ENCODE assay signal across 10 mouse cellular contexts in the genomic region with DNA sequence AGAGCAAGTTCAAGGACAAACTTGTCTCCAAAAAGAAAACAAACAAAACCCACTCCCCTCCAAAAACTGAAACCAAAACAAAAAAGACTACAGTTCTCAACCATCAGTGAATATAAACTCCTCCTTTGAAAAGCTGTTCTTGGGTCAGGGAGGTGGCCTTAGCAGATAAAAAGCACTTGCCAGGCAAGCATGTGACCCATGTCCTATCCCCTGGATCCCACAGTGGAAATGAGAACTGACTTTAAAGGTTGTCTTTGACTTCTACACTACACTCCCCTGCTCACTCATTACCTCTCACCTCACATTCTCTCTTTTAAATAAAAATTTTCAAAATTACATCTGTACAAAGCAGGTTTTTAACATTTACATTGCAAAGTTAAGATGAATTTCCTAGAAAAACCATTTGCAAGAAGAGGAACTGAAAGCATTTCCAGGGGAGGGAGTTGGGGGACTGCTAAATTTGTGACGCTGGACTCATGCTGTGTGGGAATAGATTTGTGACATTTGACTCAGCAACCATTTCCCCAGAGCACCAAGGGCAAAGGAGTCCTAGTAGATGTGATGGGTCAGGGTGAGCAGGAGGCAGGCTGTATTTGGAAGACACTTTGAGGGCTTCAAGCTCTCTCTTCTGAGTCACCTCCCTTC. TPM values are rescaled to one million over a fixed set of nuclear protein-coding genes. Genes with fewer than 3 reads are reported as not detected.
DNase-seq lines count a peak whose midpoint lies in the region; ATAC-seq and TF ChIP-seq lines count a peak whose summit lies in the region.
"Had no signal": no experiment of that assay in that cellular context is flagged by ENCODE, and none has a peak within 500 bp of the region (broad histone marks: within the 10 kb centered on the region; RNA-seq: fewer than 3 reads in every experiment).

No protein-coding gene starts in this region.

- peaks cover 13% of the 10 kb centered on the region; the same call in 1 of the 2 replicates for H3K4me1 ChIP-seq in forebrain, postnatal 0 days (ENCODE audit: insufficient read depth)
- peaks cover 11% of the 10 kb centered on the region for H3K4me1 ChIP-seq in forebrain, embryonic 16.5 days (replicated peaks; ENCODE audit: control insufficient read depth, insufficient read depth, low read length)
- H3K4me1 ChIP-seq in midbrain, embryonic 15.5 days, result peaks cover 20% of the 10 kb centered on the region
- H3K4me1 ChIP-seq in midbrain, embryonic 10.5 days, result peaks cover 29% of the 10 kb centered on the region
- peaks cover 18% of the 10 kb centered on the region for H3K4me1 ChIP-seq in embryonic facial prominence, embryonic 14.5 days (ENCODE audit: control insufficient read depth, insufficient read depth, low read length)
- H3K4me1 ChIP-seq in stomach, postnatal 0 days (replicated peaks; ENCODE audit: control insufficient read depth, insufficient read depth), result peaks cover 7% of the 10 kb centered on the region; the same call in 1 of the 2 replicates

- no peak for ATAC-seq in forebrain, postnatal 0 days
- no peak for ATAC-seq in forebrain, embryonic 16.5 days
- no peak for ATAC-seq in midbrain, embryonic 15.5 days (replicated peaks)
- no peak for ATAC-seq in embryonic facial prominence, embryonic 14.5 days (ENCODE audit: low read depth)
- ATAC-seq in stomach, postnatal 0 days (ENCODE audit: low FRiP score, low TSS enrichment), result no peak
- ATAC-seq: forebrain, embryonic 13.5 days had no signal

- H3K36me3 ChIP-seq in forebrain, postnatal 0 days (ENCODE audit: insufficient read depth), result no peaks in the 10 kb centered on the region
- no peaks in the 10 kb centered on the region for H3K36me3 ChIP-seq in forebrain, embryonic 16.5 days (ENCODE audit: control insufficient read depth, insufficient read depth)
- H3K36me3 ChIP-seq in midbrain, embryonic 15.5 days (replicated peaks), result no peaks in the 10 kb centered on the region
- H3K36me3 ChIP-seq in midbrain, embryonic 10.5 days, result no peaks in the 10 kb centered on the region
- H3K36me3 ChIP-seq in embryonic facial prominence, embryonic 14.5 days (ENCODE audit: control insufficient read depth, insufficient read depth, low read length), result no peaks in the 10 kb centered on the region
- H3K36me3 ChIP-seq in stomach, postnatal 0 days (ENCODE audit: control insufficient read depth, insufficient read depth, low read length), result no peaks in the 10 kb centered on the region

- no peaks in the 10 kb centered on the region for H3K27me3 ChIP-seq in forebrain, postnatal 0 days (ENCODE audit: insufficient read depth, low read length)
- H3K27me3 ChIP-seq in forebrain, embryonic 16.5 days (replicated peaks; ENCODE audit: control insufficient read depth, insufficient read depth, low read length), result no peaks in the 10 kb centered on the region
- no peaks in the 10 kb centered on the region for H3K27me3 ChIP-seq in midbrain, embryonic 15.5 days (replicated peaks)
- H3K27me3 ChIP-seq in midbrain, embryonic 10.5 days (ENCODE audit: low read depth, poor library complexity, severe bottlenecking), result no peaks in the 10 kb centered on the region
- H3K27me3 ChIP-seq in embryonic facial prominence, embryonic 14.5 days (replicated peaks; ENCODE audit: control insufficient read depth, insufficient read depth, low read length), result no peaks in the 10 kb centered on the region
- no peaks in the 10 kb centered on the region for H3K27me3 ChIP-seq in stomach, postnatal 0 days (ENCODE audit: control insufficient read depth, insufficient read depth, low read length)
- H3K27me3 ChIP-seq: forebrain, embryonic 13.5 days had no signal

- DNase-seq in forebrain, postnatal 0 days, result no peak
- DNase-seq in midbrain, embryonic 10.5 days (ENCODE audit: low spot score), result no peak
- no peak for DNase-seq in embryonic facial prominence, embryonic 14.5 days (ENCODE audit: low spot score)
- DNase-seq in stomach, postnatal 0 days (ENCODE audit: low spot score), result no peak
- DNase-seq in left cerebral cortex, postnatal 36 days (ENCODE audit: low spot score in 2 of 2), result no peak
- DNase-seq in layer of hippocampus, adult 9-10 months (ENCODE audit: low spot score), result no peak
- DNase-seq: right cerebral cortex, adult 18-20 months had no signal

- no peak for TF ChIP-seq CTCF in forebrain, postnatal 0 days (IDR thresholded peaks at IDR 0.05; ENCODE audit: low read depth)
- no peak for TF ChIP-seq CTCF in stomach, postnatal 0 days (IDR thresholded peaks at IDR 0.05; ENCODE audit: low read depth)

- no peaks in the 10 kb centered on the region for H3K9me3 ChIP-seq in forebrain, postnatal 0 days (ENCODE audit: low read length)
- no peaks in the 10 kb centered on the region for H3K9me3 ChIP-seq in forebrain, embryonic 16.5 days (ENCODE audit: control insufficient read depth, low read length)
- H3K9me3 ChIP-seq in midbrain, embryonic 15.5 days, result no peaks in the 10 kb centered on the region
- H3K9me3 ChIP-seq in midbrain, embryonic 10.5 days (replicated peaks), result no peaks in the 10 kb centered on the region
- H3K9me3 ChIP-seq in embryonic facial prominence, embryonic 14.5 days (ENCODE audit: control insufficient read depth, low read length), result no peaks in the 10 kb centered on the region
- H3K9me3 ChIP-seq in stomach, postnatal 0 days (ENCODE audit: control insufficient read depth, low read length), result no peaks in the 10 kb centered on the region
- H3K9me3 ChIP-seq: forebrain, embryonic 13.5 days had no signal

- TF ChIP-seq EP300 in stomach, postnatal 0 days (optimal IDR thresholded peaks at IDR 0.05), result no peak

- 0 out of 2 replicates have a peak overlapping the region, but pooled peaks have one; percentile 0 for H3K9ac ChIP-seq in forebrain, postnatal 0 days
- H3K9ac ChIP-seq in forebrain, embryonic 16.5 days (replicated peaks; ENCODE audit: low read depth, low read length), result no peak overlapping the region
- no peak overlapping the region for H3K9ac ChIP-seq in midbrain, embryonic 15.5 days
- no peak overlapping the region for H3K9ac ChIP-seq in embryonic facial prominence, embryonic 14.5 days (ENCODE audit: low read depth, low read length)
- H3K9ac ChIP-seq in stomach, postnatal 0 days (ENCODE audit: low read length), result no peak overlapping the region
- H3K9ac ChIP-seq: forebrain, embryonic 13.5 days had no signal

- no peak overlapping the region for H3K27ac ChIP-seq in forebrain, postnatal 0 days (ENCODE audit: low read depth, low read length)
- H3K27ac ChIP-seq in forebrain, embryonic 16.5 days (ENCODE audit: low read length), result no peak overlapping the region
- H3K27ac ChIP-seq in midbrain, embryonic 15.5 days, result peak overlapping the region; percentile 56; the same call in 1 of the 2 replicates
- H3K27ac ChIP-seq in midbrain, embryonic 10.5 days (replicated peaks), result no peak overlapping the region; the same call in 1 of the 2 replicates
- 0 out of 2 replicates have a peak overlapping the region, but pooled peaks have one; percentile 76 for H3K27ac ChIP-seq in embryonic facial prominence, embryonic 14.5 days (replicated peaks; ENCODE audit: low read depth, low read length)
- H3K27ac ChIP-seq in stomach, postnatal 0 days (replicated peaks), result no peak overlapping the region

- intact Hi-C loops in left cerebral cortex, postnatal 36 days (cut with DNase I), result loop anchor here (5.0 kb wide), 2 partner anchors 39 to 46 kb away; no protein-coding TSS in a partner anchor

- H3K4me2 ChIP-seq in forebrain, postnatal 0 days (ENCODE audit: low read depth), result no peak overlapping the region
- no peak overlapping the region for H3K4me2 ChIP-seq in forebrain, embryonic 16.5 days (ENCODE audit: low read length)
- no peak overlapping the region for H3K4me2 ChIP-seq in midbrain, embryonic 15.5 days
- no peak overlapping the region for H3K4me2 ChIP-seq in embryonic facial prominence, embryonic 14.5 days (ENCODE audit: low read depth, low read length)
- H3K4me2 ChIP-seq in stomach, postnatal 0 days (replicated peaks; ENCODE audit: low read depth), result no peak overlapping the region
- H3K4me2 ChIP-seq: forebrain, embryonic 13.5 days had no signal

- WGBS in forebrain, postnatal 0 days, result 54% methylated on average over 1 of the region's 1 CpGs
- 71% methylated on average over 1 of the region's 1 CpGs for WGBS in forebrain, embryonic 16.5 days
- WGBS in midbrain, embryonic 15.5 days, result 35% methylated on average over 1 of the region's 1 CpGs
- 61% methylated on average over 1 of the region's 1 CpGs for WGBS in midbrain, embryonic 10.5 days
- 55% methylated on average over 1 of the region's 1 CpGs for WGBS in embryonic facial prominence, embryonic 14.5 days
- 55% methylated on average over 1 of the region's 1 CpGs for WGBS in stomach, postnatal 0 days

- no peak overlapping the region for H3K4me3 ChIP-seq in forebrain, postnatal 0 days (ENCODE audit: low read depth, low read length)
- no peak overlapping the region for H3K4me3 ChIP-seq in forebrain, embryonic 16.5 days (replicated peaks; ENCODE audit: low read length)
- no peak overlapping the region for H3K4me3 ChIP-seq in midbrain, embryonic 15.5 days
- H3K4me3 ChIP-seq in midbrain, embryonic 10.5 days, result no peak overlapping the region
- H3K4me3 ChIP-seq in embryonic facial prominence, embryonic 14.5 days (ENCODE audit: low read depth, low read length), result no peak overlapping the region
- no peak overlapping the region for H3K4me3 ChIP-seq in stomach, postnatal 0 days (ENCODE audit: low read depth, low read length)
- H3K4me3 ChIP-seq: forebrain, embryonic 13.5 days had no signal

RNA-seq across cellular contexts. Expression of a gene that starts 42.5 kb away (rescaled TPM):
- total RNA-seq in forebrain, postnatal 0 days (2014; rRNA removed), result 29.3 and 40.6 TPM in 2 replicates
- 4.7 and 8.3 TPM in 2 replicates for polyA plus RNA-seq in forebrain, postnatal 0 days (2015; fragmentation: Nextera tagmentation; extraction: Ambion mirVana)
- 19.2 and 21.1 TPM in 2 replicates for polyA plus RNA-seq in forebrain, embryonic 16.5 days (2015; fragmentation: Nextera tagmentation; extraction: Ambion mirVana)
- polyA plus RNA-seq in midbrain, embryonic 15.5 days (2015; fragmentation: Nextera tagmentation; extraction: Ambion mirVana), result 18.9 and 20.2 TPM in 2 replicates
- polyA plus RNA-seq in midbrain, embryonic 10.5 days (2016; fragmentation: Nextera tagmentation; extraction: Ambion mirVana), result 16.4 and 18.8 TPM in 2 replicates
- polyA plus RNA-seq in embryonic facial prominence, embryonic 14.5 days (2014; fragmentation: Nextera tagmentation; extraction: Ambion mirVana), result 14.9 and 15.3 TPM in 2 replicates
- 5.2 TPM in 2 replicates for polyA plus RNA-seq in stomach, postnatal 0 days (2015; fragmentation: Nextera tagmentation; extraction: Ambion mirVana)
- total RNA-seq in left cerebral cortex, postnatal 36 days (2021), result 10 to 100 TPM; 64.8 to 68.3 TPM

Comparison
In these comparisons a context has a peak if more than half of its experiments do, and no peak if none do; other contexts are left out.
1. H3K27ac ChIP-seq: peak in midbrain, embryonic 15.5 days (single experiment) and embryonic facial prominence, embryonic 14.5 days (single experiment); none in forebrain, postnatal 0 days (single experiment), forebrain, embryonic 16.5 days (single experiment), midbrain, embryonic 10.5 days (single experiment) and stomach, postnatal 0 days (single experiment).